Mouse (Mus musculus) cerebellum, adult 11-12 months (tissue): ENCODE measurements around the gene Serpina3a.
"Not testable (repeated sequence)": the region's sequence is repeated elsewhere in the genome, so short reads cannot be mapped to it uniquely, and the experiment has no call there.

Experiments used
- DNase-seq: peaks from one replicate; pipeline ENCODE4 v3.0.0; 2022

The Serpina3a gene

DNA sequence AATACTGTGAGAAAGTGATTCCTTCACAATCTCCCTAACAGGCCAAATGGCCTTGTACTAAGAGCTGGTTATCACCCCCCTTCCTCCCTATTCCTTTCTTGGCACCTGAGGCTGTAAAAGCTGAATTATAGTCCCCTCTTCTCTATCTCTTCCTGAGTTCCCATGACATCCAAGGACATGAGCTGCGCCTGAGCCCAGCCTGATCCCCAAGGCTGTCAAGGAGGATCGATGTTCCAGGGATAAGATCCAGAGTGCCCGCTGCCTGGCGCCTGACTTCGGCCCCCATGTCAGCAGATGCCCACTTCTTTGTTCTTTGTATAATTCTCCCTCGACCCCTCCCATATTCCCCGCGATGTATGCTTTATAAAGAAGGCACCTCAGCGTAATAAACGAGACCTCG is at the start of gene Serpina3a:
Gene Serpina3a, plus strand, starts transcription at position 392 of the 400 bp plus-strand sequence.
- DNase-seq, result not testable (repeated sequence)

DNA sequence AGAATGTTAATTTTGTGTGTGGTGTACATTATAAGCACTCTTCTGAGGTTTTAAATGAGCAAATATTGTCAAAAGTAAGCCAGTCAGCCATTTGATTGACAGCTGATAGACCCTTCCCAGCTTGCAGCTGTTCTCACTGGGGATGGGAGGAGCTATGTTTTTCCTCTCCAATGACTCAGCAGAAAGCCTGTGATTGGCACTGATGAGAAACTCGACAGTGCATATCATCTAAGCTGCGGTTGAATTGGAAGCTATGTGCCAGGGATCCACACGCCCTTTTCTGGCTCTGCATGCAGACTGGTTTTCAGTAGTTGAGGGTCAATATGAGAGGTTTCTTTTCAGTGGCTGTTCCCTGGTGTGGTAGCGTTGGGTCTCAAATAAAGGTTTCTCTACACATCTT is 48.0 kb upstream of the Serpina3a start:
- no peak for DNase-seq

GRCm38 (mm10) chr12:104064996-104065395 is 47.5 kb upstream of the Serpina3a start:
- no peak for DNase-seq

- DNase-seq, result peak; percentile 22
These were observed 46.3 kb upstream of the Serpina3a start for GRCm38 (mm10) chr12:104066241-104066640.

DNA sequence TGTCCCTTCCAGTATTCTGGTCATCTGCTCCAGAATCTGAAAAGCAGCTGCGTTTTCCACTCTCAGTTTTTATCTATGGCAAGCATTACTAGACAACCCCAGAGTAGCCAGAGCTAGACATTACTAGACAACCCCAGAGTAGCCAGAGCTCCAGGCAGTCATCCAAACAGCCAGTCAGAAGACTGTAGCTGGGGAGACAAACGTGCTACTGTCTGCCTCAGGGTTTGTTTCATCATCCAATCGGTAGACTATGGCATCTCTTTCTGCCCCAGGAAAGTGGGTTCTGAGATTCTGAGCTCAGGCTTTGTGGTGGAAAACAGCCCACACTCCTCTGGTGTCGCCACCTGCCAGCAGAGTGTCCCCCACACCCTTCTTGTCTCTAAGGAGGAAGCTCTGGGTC is 45.0 kb upstream of the Serpina3a start:
- peak; percentile 30 for DNase-seq

GRCm38 (mm10) chr12:104069620-104070019 is 42.9 kb upstream of the Serpina3a start:
- peak; percentile 26 for DNase-seq

DNA sequence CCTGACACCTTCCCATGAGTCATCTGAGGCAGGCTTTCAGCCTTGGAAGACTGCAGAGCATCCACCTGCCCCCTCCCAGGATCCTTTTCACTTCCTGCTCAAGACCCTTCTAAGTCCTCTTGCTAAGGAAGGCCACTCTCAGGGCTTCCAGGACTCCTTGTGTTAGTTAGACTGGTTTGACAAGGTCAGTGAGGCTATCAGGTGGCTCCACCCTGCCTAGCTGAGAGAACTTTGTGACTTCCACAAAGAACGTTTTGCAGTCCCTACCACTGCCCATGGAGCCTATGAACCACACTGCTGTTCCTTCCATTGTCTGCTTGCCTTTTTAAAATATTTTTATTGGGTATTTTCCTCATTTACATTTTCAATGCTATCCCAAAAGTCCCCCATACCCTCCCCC is 40.8 kb upstream of the Serpina3a start:
- no peak for DNase-seq

DNA sequence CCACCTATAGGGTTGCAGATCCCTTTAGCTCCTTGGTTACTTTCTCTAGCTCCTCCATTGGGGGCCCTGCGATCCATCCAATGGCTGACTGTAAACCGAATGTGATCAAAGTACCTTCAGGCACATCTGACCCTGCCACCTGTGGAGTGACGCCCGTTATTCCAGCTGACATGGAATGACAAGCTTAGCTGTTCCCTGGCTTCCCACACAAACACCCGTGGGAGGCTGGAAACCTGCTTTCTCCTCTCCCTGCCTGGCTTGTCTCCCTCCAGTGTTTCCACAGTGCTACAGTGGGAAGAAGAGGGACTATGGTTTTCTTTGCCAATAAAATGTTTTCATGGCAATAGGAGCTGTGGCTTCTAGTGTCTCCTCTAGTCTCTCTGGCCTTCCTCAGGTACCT is 40.2 kb upstream of the Serpina3a start:
- DNase-seq, result no peak

DNA sequence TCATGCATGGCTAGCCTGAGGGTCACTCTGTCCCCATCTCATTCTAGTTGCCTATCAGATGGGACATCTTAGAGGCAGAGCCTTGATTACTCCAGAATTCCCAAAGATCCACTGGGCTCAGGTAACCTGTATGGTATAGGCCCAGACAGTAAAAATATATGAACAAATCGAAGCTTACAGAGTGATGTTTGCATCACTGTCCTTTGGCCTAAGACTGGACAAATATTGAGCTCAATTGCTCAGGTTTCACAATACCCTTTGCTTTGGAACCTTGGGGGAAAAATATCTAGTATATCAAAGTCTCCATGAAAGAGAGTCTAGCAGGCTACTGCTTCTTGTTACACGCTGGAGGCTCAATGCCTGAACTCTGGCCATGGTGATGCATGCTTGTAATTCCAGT is 22.4 kb upstream of the Serpina3a start:
- no peak for DNase-seq

DNA sequence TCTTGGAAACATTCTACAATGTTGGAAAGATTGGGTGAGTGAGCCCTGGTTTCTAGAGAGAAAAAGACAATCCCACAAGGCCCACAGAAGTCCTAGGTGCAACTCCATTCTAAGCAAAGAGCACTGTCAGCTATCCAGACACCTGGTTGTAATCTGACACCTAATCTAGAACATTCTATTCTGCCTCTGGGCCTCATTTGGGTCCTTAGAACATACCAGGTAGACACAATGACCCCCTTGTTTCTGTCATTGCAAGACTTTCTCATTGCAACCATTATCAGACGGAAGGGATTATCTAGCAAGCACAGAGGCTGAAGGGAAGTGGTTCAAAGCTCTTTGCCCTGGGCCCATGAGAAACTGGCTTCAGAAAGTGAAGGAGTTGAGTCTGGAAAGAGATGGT is 21.2 kb upstream of the Serpina3a start:
- no peak for DNase-seq

DNA sequence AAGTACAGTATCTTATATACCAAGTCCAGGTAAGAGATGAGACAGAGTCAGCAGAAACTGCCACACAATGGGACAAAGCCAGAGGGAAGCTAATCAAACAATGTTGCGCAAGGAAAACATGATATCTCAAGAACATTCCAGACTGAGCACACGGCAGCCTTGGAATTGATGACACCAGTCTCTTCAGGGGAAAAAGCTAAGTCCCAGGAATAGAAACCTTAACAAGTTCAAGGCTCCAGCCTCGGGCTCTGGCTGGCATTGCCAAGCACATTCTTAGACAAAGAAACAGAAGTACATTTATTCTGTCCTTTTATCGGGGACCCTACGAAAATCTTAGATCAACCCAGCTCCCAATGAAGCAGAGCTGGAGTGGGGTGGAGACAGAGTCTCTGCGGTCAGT is 11.8 kb upstream of the Serpina3a start, which contains the start of gene Serpina5:
Gene Serpina5, plus strand, starts transcription at position 346 of the 400 bp plus-strand sequence.
- no peak for DNase-seq

- DNase-seq, result no peak
These were observed 6.7 kb upstream of the Serpina3a start for GRCm38 (mm10) chr12:104105847-104106246.

GRCm38 (mm10) chr12:104106919-104107318 is 5.6 kb upstream of the Serpina3a start:
- DNase-seq, result no peak

GRCm38 (mm10) chr12:104108507-104108906 is 4.0 kb upstream of the Serpina3a start:
- DNase-seq, result no peak

GRCm38 (mm10) chr12:104114921-104115579 is 2.5 kb downstream of the Serpina3a start:
- DNase-seq, result no peak

DNA sequence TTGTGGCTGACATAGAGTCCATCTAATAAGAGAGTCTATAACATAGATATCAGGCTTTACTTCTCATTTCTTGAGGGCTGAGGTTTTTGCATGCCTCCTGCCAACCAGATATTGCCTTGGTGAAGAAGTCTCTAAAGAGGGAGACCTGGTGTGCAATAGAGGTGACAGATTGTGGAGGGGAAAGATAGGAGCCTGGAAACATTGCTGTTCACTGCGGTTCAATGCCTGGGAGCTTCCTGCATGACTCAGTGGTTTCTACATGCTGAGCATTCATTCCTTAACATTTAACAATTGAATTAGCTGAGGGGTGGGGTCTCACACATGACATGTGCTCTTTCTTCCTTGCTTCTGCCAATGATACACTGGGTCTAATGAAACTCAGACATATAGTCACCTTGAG is 10.6 kb downstream of the Serpina3a start:
- no peak for DNase-seq

DNA sequence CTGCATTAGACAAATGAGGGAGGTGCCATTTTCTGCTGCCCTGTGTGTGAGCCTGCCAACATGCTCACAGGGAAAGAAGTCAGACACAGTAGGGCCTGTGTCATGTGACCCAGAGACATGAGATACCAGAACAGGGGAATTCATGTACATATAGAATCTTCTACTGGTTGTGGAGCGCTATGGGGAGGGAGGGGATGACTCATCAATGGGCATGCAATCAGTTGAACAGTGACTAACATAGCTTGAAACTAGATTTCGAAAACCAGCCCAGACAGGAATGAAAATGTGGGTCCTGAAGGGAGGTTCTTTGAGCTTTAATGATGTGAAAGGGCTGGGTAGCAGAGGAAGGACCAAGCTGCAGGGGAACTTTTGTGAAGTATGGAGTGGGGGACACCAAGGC is 11.5 kb downstream of the Serpina3a start:
- DNase-seq, result no peak

DNA sequence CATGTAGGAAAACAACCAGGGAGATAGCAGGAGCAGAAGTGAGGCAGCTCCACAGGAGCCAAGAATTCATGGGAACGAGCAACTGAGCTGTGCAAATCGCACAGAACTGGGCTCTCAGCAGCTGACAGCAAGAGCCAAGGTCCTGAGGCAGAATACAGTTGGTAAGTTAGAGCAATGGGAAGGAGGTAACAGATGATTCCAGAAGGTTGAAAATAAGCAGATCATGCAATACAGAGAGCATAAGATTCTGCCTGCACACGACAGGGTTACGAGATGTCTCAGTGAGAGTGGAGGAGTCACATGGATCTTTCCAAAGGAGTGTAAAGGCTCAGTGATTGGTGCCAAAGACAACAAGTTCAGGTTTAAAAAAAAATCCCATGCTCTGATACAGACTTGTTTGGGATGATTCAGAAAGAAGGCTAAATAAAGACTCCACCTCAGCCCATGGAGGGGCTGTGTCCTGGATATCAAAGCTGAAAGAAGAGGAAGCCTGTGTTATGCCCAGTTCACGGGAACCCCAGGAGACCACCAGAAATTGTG is 12.6 kb downstream of the Serpina3a start:
- DNase-seq, result no peak

DNA sequence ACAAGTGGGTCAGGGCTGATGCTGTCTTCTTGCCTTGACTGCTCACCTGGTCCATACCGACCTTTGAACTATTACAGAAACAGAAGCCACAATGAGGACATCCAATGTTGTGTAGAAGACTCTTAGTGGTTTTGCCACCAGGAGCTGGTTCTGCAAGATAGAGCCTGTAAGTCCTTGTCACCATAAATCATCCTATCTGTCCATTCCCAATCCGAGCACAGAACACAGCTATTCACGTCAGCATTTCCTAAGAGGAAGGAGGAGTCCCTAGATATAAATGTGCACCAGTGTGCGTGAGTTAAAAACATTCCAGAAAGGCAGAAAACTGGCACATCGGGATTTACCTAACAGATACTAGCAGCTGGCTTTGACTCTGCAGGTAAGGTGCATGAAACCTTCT is 15.2 kb downstream of the Serpina3a start, which contains the start of gene Serpina3b:
Gene Serpina3b, plus strand, starts transcription at position 301 of the 400 bp plus-strand sequence.
- no peak for DNase-seq

GRCm38 (mm10) chr12:104131041-104131440 is 18.5 kb downstream of the Serpina3a start:
- no peak for DNase-seq

GRCm38 (mm10) chr12:104138216-104138615 is 25.7 kb downstream of the Serpina3a start:
- DNase-seq, result no peak

GRCm38 (mm10) chr12:104140543-104141103 is 28.1 kb downstream of the Serpina3a start:
- DNase-seq, result no peak

- DNase-seq, result no peak
These were observed 29.0 kb downstream of the Serpina3a start for GRCm38 (mm10) chr12:104141506-104141905.

DNA sequence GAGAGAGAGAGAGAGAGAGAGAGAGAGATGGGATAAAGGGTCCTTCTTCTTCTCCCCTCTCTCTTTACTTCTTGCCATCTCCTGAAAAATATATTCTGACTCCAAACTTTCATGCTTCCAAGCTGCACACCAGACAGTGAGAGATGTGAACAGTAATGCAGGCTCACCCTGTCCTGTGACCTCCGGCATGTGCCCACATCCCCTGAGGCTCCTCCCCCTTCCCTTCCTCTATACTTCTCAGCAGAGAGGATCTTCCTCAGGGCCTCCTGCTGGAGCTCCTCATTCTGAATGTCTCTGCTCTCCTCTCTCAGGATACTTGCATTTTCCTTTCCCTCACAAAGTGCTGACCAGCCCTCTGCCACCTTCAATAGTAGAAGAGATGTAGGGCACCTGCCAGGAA is 29.9 kb downstream of the Serpina3a start:
- DNase-seq, result no peak
